Mouse (Mus musculus): ENCODE measurements around the gene Myh7b.

DNA sequence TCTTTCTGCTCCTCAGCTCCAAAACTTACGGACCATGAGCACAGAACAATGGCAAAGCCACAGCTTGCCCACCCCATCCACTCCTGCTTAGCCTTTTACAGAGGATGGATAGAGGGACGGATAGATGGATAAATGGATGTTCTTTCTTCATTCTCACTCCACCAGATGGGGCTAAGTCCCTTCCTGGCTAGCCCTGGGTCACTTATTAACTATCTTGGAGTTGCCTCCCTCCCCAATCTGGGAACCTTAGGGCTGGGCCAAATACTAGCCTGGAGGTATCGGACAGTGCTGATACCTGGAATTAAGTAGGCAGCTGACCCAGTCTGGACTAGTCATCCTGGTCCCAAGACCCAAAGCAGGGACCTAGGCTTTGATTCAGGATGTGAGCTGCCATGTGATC lies 7.3 kb upstream of the Myh7b start:
- TF ChIP-seq GATA1 (IDR thresholded peaks at IDR 0.05; ENCODE audit: low read depth, low read length) (no peak), CTCF (IDR thresholded peaks at IDR 0.05 in 2 of 3, conservative IDR thresholded peaks at IDR 0.05 in 1 of 3; ENCODE audit: control insufficient read depth in 1 of 3, insufficient read depth in 1 of 3, low read depth in 2 of 3, low read length in 3 of 3, poor library complexity in 1 of 3, severe bottlenecking in 1 of 3) (no peak; a peak in 1 of 6 replicates), TAL1 (IDR thresholded peaks at IDR 0.05; ENCODE audit: low read length) (no peak), POLR2A (IDR thresholded peaks at IDR 0.05; ENCODE audit: control insufficient read depth in 1 of 2, insufficient read depth in 1 of 2, low read depth in 1 of 2, low read length in 2 of 2, poor library complexity in 1 of 2) (no peak), RAD21 (IDR thresholded peaks at IDR 0.05; ENCODE audit: low read depth, low read length) (no peak), HCFC1 (IDR thresholded peaks at IDR 0.05; ENCODE audit: low read depth, low read length) (no peak)
